Mouse (Mus musculus): ENCODE measurements at regions not wholly inside any gene's neighbourhood (a gene's known extent, or its start where the extent isn't known, plus 50 kb on each side); places are given as distances from the start of the nearest gene placed in this dataset.

- no peak overlapping the region for H3K4me2 ChIP-seq
- WGBS, result 91% methylated on average over 1 of the region's 1 CpGs
- H3K4me1 ChIP-seq, result no peaks in the 10 kb centered on the region
- no peak overlapping the region for H3K9ac ChIP-seq
- no peaks in the 10 kb centered on the region for H3K9me3 ChIP-seq
- H3K27ac ChIP-seq, result no peak overlapping the region
- H3K27me3 ChIP-seq (replicated peaks), result no peaks in the 10 kb centered on the region
- H3K4me3 ChIP-seq, result no peak overlapping the region
- peak; percentile 79 for ATAC-seq (replicated peaks)
- H3K36me3 ChIP-seq (replicated peaks), result no peaks in the 10 kb centered on the region
Measured at GRCm38 (mm10) chr3:4669971-4670370, 1080.6 kb upstream of the Gm8797 start.

DNA sequence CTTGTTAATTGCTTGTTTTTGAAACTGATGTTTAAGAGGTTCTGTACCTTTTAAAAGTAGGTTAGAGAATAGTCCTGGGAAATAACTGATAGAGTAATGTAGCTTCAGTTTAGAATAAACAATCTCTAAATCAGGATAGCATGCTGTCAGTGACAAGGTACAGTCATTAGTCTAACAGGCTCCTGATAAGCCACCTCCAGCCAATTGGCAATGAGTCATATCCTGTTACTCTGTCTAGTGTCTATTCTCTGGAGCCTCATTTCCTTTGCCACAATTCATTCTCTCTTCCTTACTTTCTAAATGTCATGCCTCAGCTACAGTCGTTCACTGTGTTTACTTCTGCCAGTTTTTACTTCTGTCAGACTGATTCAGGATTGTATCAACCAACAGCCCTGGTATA lies 1061.1 kb upstream of the Gm8797 start:
- H3K36me3 ChIP-seq (replicated peaks), result no peaks in the 10 kb centered on the region
- H3K27ac ChIP-seq, result no peak overlapping the region
- no peak overlapping the region for H3K9ac ChIP-seq
- WGBS, result 74% methylated on average over 1 of the region's 1 CpGs
- no peaks in the 10 kb centered on the region for H3K4me1 ChIP-seq
- H3K27me3 ChIP-seq (replicated peaks), result no peaks in the 10 kb centered on the region
- no peak overlapping the region for H3K4me2 ChIP-seq
- ATAC-seq (replicated peaks), result no peak
- no peak overlapping the region for H3K4me3 ChIP-seq
- H3K9me3 ChIP-seq, result no peaks in the 10 kb centered on the region

Measured in midbrain, embryonic 15.5 days (tissue).